Mouse (Mus musculus) kidney, adult 2 months (tissue): ENCODE results near the gene Irgm1.

Experiments
- CTCF ChIP-seq: fragments of 200-500 bp; conservative IDR thresholded peaks from 2 replicates; pipeline ENCODE4 v1.5.1; 2011; ENCODE audit warnings: low read depth, mild to moderate bottlenecking, control low read depth, low read length, moderate library complexity, mixed read lengths; ENCODE audit not compliant: insufficient read depth, insufficient read length
- POLR2A ChIP-seq: fragments of 200-500 bp; IDR thresholded peaks from one replicate; pipeline ENCODE4 v1.6.1; 2011; ENCODE audit warnings: low read depth, low read length, control low read depth

DNA sequence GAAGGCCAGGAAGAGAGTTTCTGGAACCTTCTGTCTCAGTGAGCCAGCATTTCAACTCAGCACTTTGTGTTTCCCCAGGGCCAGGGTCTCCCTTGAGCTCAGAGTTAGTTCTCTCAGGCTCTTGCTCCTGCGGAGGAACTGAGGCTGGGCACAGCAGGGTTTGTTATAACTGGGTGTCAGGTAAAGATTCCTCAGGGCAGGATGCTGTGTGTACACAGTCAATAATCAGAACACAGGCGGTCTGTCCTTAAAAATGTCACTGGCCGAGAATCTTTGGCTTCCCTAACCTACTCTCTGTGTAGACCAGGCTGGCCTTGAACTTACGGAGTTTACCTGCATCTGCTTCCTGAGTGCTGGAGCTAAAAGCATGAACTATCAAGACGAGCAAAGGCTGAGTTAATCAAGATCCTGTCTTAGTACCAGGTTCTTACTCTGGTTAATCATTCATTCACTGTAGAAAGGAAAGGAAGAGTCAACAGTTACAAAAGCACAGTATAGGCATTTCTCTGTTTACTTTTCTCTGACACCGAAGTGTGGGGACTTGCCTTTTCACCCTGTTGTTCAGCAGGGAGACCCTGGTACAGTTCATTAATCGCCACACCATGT lies 1.3 kb upstream of the Irgm1 start:
- TF ChIP-seq CTCF (no peak), POLR2A (no peak)
